Mouse (Mus musculus) cerebellum, adult 2 months (tissue): ENCODE results near the gene Git2.

Experiments
- CTCF ChIP-seq: fragments of 200-500 bp; IDR thresholded peaks from 2 replicates; pipeline ENCODE4 v1.5.1; 2011; ENCODE audit warnings: low read depth, mild to moderate bottlenecking, control low read depth, low read length, moderate library complexity, borderline replicate concordance; ENCODE audit not compliant: insufficient read depth
- POLR2A ChIP-seq: fragments of 200-500 bp; IDR thresholded peaks from 2 replicates; pipeline ENCODE4 v1.6.1; 2011; ENCODE audit warnings: low read length, control low read depth, borderline replicate concordance; ENCODE audit not compliant: insufficient read depth

DNA sequence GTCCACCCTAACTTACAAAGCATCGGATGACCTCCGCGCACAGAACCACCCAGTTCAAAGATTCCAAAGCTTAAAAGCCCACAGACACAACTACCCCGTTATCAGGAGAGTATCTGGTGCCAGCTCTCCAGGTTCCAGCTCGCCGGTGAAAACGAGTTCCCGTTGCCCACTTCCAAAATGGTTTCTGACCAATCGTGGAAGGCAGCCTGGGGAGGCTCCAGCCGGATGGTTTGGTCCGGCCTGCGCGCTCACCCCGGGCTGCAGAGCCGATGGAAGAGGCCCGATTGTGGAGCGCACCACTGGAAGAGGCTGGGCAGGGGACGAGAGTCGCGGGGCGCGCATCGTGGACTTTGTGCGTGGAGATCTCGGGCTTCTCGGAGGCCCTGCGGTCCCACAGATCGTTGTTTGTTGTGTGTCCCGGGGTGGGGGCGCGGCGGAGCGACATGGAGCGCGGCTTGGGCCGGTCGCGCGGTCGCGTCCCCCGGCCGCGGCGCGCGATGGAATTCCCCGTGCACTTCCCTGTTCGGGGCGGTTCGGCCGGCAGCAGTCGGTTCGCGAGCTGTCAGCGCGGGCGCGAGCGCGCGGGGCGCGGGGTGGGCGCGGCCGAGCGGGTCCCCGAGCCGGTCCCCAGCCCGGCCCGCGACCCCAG, 790 bp downstream of the Git2 start, which contains the start of gene Ankrd13a:
- TF ChIP-seq CTCF (no peak), POLR2A (peak; percentile 65)
